Mouse (Mus musculus) cerebellum, adult 9-10 months (tissue): Measurements from ENCODE around the gene Slc29a3.

Experiments
- DNase-seq: peaks from one replicate; pipeline ENCODE4 v3.0.0; 2022

Gene Slc29a3

GRCm38 (mm10) chr10:60752040-60753020 is at the start of gene Slc29a3:
Gene Slc29a3 (minus strand): TSS chr10:60752794.
- DNase-seq: peak; percentile 89

GRCm38 (mm10) chr10:60801898-60802412 is 49.4 kb upstream of the Slc29a3 start:
- no peak for DNase-seq

GRCm38 (mm10) chr10:60801168-60801897 is 48.7 kb upstream of the Slc29a3 start:
- DNase-seq: no peak

- no peak for DNase-seq
Observed at GRCm38 (mm10) chr10:60800295-60801167, 47.9 kb upstream of the Slc29a3 start.

- DNase-seq: no peak
Observed at GRCm38 (mm10) chr10:60797682-60798422, 45.3 kb upstream of the Slc29a3 start.

GRCm38 (mm10) chr10:60796474-60796873 is 43.9 kb upstream of the Slc29a3 start:
- no peak for DNase-seq

- no peak for DNase-seq
Observed at GRCm38 (mm10) chr10:60796028-60796427, 43.4 kb upstream of the Slc29a3 start.

- DNase-seq: no peak
Observed at GRCm38 (mm10) chr10:60794792-60795191, 42.2 kb upstream of the Slc29a3 start.

GRCm38 (mm10) chr10:60794374-60794773 is 41.8 kb upstream of the Slc29a3 start:
- no peak for DNase-seq

- no peak for DNase-seq
Observed at GRCm38 (mm10) chr10:60792841-60793240, 40.2 kb upstream of the Slc29a3 start.

GRCm38 (mm10) chr10:60792365-60792764 is 39.8 kb upstream of the Slc29a3 start:
- no peak for DNase-seq

GRCm38 (mm10) chr10:60790912-60791311 is 38.3 kb upstream of the Slc29a3 start:
- no peak for DNase-seq

GRCm38 (mm10) chr10:60787303-60788074 is 34.9 kb upstream of the Slc29a3 start:
- DNase-seq: peak; percentile 29

GRCm38 (mm10) chr10:60783608-60784007 is 31.0 kb upstream of the Slc29a3 start:
- peak; percentile 76 for DNase-seq

GRCm38 (mm10) chr10:60779628-60780027 is 27.0 kb upstream of the Slc29a3 start:
- peak; percentile 86 for DNase-seq

- DNase-seq: no peak
Observed at GRCm38 (mm10) chr10:60778542-60778941, 25.9 kb upstream of the Slc29a3 start.

- DNase-seq: no peak
Observed at GRCm38 (mm10) chr10:60775473-60775872, 22.9 kb upstream of the Slc29a3 start.

GRCm38 (mm10) chr10:60774616-60775015 is 22.0 kb upstream of the Slc29a3 start:
- DNase-seq: no peak

- no peak for DNase-seq
Observed at GRCm38 (mm10) chr10:60770855-60771254, 18.3 kb upstream of the Slc29a3 start.

GRCm38 (mm10) chr10:60768614-60769013 is 16.0 kb upstream of the Slc29a3 start:
- DNase-seq: no peak

GRCm38 (mm10) chr10:60767400-60767799 is 14.8 kb upstream of the Slc29a3 start:
- no peak for DNase-seq
